Mouse (Mus musculus) bone marrow, adult 2 months (tissue): Measurements from ENCODE around the gene Cnksr3.

Experiments used
- CTCF ChIP-seq: fragments of 200-500 bp; IDR thresholded peaks from 2 replicates; pipeline ENCODE4 v1.5.1; 2011; ENCODE audit warnings: low read length, control low read depth; ENCODE audit not compliant: control insufficient read depth, insufficient read depth
- POLR2A ChIP-seq: fragments of 200-500 bp; IDR thresholded peaks from 2 replicates; pipeline ENCODE4 v1.6.1; 2011; ENCODE audit warnings: low read depth, mild to moderate bottlenecking, control low read depth, low read length, borderline replicate concordance; ENCODE audit not compliant: control insufficient read depth

DNA sequence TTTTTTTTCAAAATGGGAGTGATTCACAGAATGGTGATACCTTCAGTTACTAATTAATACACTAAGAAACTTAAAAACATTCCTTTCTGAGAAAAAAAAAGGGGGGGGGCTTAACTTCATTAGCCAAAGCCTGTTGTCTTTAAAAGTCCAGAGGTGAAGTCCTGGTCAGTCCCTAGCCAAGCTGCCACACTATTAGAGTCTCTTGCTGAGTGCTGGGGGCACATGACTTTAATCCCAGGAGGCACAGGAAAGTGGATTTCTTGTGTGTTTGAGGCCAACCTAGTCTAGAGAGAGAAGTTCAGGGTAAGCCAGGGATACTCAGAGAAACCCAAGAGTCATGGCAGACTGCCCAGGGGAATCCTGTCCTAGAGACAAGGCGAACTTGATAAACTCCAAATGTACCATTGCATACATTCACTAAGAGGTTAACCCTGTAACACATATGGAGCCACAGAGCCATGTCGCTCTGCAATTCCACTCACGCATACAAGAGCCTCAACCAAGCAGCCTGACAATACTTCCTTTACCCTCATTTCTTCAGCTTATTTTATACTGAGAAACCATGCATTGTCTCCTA is 5.6 kb upstream of the Cnksr3 start:
- TF ChIP-seq CTCF: no peak
- TF ChIP-seq POLR2A: no peak
